Mouse (Mus musculus) embryo, embryonic 10.5 days (tissue): ENCODE measurements around the gene Gpr132.

Experiments
- DNase-seq: peaks from one replicate; pipeline ENCODE4 v3.0.0-alpha.2; 2015; ENCODE audit warnings: low spot score

Gpr132 gene

DNA sequence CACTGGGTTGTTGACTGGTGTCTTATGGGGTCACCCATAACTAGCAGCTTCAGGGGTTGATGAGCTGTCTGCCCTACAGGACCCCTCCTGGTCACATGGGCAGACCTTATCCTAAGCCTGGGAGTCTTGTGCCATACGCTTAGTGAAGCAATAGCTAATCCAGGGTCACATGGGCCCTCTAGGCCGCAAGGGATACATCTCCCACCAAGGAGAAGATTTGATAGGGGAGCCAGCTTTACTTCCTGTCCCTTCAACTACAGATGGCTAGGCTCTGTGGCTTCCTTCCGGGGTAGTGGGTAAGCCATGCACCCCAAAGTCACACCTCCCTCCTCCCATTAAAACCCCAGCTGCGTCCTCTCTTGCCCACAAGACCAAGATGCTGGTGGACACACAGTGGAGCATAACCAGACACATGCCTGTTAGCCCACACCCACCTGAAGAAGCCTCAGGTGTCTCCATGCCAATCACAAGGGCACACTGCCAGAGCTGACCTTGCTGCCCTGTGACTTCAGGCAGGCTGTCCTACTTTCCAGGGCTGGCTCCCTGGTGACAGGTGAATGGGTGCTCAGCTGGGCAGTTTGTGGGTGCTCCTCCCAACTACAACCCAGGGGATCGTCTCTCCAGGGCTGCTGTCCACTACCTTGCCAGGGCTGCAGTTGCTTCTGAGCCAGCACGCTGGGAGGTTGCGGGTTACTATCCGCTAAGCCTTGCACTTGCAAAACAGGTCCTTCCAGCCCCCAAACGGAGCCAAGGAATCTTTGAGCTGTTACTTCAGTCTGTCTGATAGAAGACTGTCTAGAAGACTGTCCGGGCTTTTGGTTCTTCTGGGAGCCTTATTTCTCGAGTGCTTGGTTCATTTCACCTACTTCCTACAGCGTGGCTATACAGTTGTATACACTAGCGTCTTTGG, at the start of gene Gpr132:
Gpr132 (minus strand) TSS at position 51 of the 910 bp plus-strand sequence.
- DNase-seq, result no peak

GRCm38 (mm10) chr12:112917486-112917885, 49.5 kb upstream of the Gpr132 start:
- no peak for DNase-seq

GRCm38 (mm10) chr12:112916698-112917400, 48.8 kb upstream of the Gpr132 start:
- no peak for DNase-seq

DNA sequence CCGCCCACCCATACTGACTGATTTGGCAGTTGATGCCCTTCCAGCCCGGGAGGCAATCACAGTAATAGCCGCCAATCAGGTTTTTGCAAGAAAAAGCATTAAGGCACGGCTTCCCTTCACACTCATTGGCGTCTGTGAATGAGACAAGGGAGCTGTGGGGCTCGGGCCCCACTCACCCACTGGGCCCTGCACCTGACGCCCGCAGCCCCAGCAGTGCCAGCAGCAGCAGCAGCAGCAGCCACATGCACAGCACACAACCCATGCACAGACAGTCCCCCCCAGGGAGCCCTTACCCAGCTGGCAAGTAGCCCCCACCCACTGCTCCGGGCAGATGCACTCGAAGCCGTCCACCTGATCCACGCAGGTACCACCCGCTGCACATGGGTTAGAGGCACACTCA, 47.6 kb upstream of the Gpr132 start:
- DNase-seq, result no peak

DNA sequence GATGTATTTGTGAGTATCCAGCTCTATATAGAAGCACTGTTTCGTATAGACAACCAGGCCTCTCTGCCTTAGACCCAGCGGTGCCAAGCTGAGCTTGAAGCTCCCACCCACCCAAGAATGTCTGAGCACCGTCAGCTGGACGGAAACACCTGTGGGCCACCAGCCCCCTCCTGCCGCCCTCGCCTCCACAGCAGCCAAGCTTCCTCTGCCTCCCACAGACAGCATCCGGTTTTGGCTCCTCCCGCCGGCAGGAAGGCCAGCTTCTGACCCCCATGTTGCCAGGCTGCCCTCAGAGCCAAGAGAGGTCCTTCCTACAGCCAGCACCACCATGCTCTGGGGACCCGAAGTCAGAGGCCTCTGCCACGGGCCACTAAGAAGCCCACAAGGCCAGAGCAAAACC, 46.5 kb upstream of the Gpr132 start:
- no peak for DNase-seq

- no peak for DNase-seq
These were observed 45.1 kb upstream of the Gpr132 start for GRCm38 (mm10) chr12:112912951-112913745.

GRCm38 (mm10) chr12:112911701-112912100, 43.7 kb upstream of the Gpr132 start:
- DNase-seq, result no peak

DNA sequence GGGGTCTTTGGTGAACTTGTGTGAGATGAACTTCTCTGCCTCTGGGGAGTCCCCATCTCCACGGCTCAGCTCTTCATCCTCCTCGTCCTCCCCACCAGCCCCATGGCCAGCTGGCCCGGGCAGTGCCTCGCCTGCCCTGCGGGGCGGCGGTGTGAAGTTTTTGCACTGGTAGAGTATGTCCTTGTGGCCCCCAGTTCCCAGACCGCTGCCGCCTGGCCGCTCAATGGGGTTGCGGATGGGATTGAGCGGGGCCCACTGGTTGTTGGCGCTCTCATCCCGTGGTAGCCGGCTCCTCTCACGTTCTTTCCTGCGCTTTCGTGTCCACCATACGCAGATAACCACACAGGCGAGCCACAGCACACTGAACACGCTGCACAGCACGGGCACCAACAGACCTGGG, 41.0 kb upstream of the Gpr132 start:
- no peak for DNase-seq

DNA sequence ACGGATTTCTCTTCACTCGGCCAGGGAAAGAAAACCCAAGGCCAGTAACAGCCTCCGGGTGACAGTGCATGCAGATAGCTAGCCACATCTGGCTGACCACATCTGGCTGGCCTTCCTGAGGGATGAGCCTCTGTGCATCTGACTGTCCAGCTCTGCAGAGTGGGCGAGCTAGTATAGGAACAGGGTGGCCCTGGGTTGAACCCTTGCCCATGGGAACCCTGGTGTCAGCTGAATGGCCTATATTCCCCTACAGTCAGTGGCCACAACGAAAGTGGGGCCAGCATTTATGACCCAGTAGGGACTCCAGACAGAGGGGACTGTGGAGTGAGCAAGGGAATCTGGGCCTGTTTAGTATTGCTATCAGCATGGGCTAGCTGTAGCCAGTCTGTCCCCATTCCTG, 37.0 kb upstream of the Gpr132 start:
- no peak for DNase-seq

DNA sequence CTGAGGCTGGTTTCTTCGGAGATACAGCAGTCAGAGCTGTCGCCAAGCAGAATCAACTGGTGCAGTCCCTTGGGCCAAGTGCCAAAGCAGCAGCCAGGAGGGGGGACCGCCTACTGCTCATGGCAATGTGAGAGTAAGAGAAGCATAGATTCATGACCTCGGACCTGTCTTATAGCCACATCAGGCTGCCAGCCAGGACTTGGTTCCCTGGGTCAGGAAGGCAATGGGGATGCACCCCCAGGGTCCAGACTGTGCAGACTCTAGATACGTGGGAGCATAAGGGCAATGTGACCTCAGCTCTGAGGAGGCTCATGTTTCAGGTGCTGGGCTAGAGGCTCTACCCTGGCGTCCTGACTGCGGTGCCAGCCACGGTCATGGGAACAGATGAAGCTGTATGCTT, 35.9 kb upstream of the Gpr132 start:
- no peak for DNase-seq

GRCm38 (mm10) chr12:112900641-112901040, 32.6 kb upstream of the Gpr132 start:
- no peak for DNase-seq

- no peak for DNase-seq
These were observed 30.9 kb upstream of the Gpr132 start for GRCm38 (mm10) chr12:112898960-112899359.

DNA sequence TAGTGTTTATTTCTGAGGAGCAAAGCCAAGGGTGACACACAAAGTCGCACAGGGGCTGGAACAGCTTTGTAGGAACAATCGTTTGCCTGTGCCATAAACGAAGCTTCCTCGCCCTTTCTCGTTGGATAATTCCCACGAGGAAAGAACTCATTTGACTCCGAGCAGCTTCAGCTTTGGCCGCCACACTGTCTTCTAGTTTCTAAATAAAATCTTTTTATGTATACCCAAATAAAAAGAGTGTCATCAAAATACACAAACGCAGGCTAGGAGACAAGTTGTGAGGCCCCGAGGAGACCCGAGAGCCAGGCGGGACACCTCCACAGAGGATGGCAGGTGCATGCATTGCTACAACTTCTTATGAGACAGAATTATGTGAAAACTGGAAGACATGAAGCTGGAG, 30.3 kb upstream of the Gpr132 start:
- no peak for DNase-seq

- peak; percentile 66 for DNase-seq
These were observed 29.6 kb upstream of the Gpr132 start for GRCm38 (mm10) chr12:112897522-112898212.

- DNase-seq, result no peak
These were observed 26.9 kb upstream of the Gpr132 start for GRCm38 (mm10) chr12:112894969-112895368.

GRCm38 (mm10) chr12:112894303-112894884, 26.4 kb upstream of the Gpr132 start:
- DNase-seq, result no peak

GRCm38 (mm10) chr12:112885465-112885864, 17.4 kb upstream of the Gpr132 start:
- no peak for DNase-seq

DNA sequence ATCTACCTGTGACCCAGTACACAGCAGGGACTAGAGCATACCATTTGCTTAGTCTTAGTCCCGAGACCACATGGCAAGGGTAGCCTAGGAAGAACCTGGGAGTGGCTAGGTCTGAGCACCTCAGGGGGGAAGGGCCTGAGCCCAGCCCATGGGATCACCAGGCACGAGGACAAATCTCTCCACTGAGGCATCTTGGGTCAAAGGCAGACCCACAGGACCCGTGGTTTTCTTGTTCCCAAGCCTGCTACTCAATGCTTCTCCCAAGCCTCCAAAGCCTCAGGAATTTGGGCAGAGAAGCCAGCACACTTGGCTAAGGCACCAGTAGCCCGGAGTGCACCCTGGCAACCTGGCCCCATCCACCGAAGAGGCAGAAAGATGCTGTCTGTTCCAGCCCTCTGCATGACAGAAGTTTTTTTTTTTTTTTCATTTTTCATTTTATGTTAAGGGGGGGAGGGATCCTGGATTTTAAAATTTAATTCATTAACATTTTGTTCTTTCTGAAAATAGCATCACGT, 13.3 kb upstream of the Gpr132 start:
- no peak for DNase-seq

DNA sequence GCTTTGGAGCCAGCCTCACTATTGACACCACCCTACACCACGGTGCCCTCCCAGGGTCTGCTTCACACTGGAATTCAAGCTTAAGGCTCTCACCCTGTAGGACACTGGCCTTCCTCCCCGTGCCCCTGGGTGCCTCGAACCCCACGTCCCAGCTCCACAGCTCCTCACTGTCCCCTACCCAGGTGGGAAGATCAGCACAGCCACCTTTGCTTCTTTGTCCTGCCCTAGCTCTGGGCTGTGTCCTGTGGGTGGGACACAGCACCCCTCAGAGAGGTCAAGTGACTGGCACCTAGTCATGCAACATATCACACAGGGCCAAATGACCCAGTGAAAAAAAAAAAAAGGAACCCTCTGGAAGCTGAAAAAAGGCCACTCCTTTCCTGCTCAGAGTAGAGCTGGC, 12.6 kb upstream of the Gpr132 start:
- no peak for DNase-seq

- DNase-seq, result no peak
These were observed 11.7 kb upstream of the Gpr132 start for GRCm38 (mm10) chr12:112879731-112880130.

DNA sequence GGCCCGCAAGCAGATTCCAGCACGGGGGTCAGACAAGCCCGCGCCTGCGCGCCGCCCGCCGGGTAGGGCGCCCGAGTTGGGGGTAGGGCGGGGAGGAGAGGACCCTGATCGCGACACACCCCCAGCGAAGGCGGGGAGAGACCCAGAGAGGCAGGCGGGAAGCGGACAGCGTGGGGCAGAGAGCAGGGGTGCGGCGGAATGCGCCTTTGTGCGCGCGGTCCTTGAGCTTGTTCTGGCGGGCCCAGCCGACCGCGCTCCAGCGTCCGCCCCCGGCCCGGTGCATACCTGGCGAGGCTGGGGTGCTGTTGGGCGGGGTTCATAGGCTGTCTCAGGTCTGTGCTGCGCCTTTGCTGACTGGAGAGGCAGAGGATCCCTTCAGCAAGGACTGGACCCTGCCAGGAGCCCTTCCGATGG, 9.6 kb upstream of the Gpr132 start:
- no peak for DNase-seq
